Mouse (Mus musculus) adrenal gland (tissue): ENCODE results near the gene Rpl24.

Experiments
- intact Hi-C: fragments of 180-260 bp; cut with DNase I; formaldehyde crosslinking; loops from one replicate; pipeline ENCODE4 v1.15.1; 2025

Gene Rpl24

DNA sequence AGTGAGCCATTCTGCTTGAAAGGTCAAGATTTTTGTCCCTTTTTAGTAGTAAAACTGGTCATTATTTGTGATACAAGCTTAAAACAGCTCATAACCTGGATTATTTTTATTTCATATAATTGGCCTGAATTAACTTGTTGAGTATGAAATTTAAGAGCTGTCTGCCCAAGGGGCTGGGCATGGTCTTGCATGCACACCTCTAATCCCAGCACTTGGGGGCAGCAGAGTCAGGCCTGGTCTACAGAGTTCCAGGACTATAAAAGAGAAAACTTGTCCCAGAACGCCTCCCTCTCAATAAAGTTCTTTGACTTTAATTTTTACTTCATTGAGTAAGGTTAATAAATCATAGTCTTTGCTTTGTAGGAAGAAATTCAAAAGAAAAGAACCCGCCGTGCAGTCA, 3.1 kb downstream of the Rpl24 start:
- intact Hi-C loops, result no loop called here

DNA sequence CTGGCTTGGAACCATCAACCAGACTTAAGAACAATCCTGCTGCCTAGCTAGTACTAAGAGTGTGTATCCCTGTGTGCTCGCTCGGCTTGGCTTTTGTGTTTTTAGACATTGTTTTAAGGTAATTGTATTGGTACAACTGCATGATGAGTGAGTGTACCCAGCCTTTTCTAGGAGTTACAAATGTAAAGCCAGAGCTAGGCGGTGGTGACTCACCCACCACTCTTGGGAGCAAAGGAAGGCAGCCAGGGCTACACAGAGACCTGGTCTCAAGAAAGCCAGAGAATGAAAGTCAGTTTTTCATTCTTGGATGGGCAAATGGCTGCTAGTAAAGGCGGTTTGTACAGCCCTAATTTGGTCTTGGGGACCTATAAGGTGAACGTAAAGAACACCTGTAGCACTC, 4.3 kb downstream of the Rpl24 start:
- intact Hi-C loops, result loop anchor here (5.0 kb wide), 1 partner anchor 57 kb away; the partner anchor contains the start of gene Pcnp

DNA sequence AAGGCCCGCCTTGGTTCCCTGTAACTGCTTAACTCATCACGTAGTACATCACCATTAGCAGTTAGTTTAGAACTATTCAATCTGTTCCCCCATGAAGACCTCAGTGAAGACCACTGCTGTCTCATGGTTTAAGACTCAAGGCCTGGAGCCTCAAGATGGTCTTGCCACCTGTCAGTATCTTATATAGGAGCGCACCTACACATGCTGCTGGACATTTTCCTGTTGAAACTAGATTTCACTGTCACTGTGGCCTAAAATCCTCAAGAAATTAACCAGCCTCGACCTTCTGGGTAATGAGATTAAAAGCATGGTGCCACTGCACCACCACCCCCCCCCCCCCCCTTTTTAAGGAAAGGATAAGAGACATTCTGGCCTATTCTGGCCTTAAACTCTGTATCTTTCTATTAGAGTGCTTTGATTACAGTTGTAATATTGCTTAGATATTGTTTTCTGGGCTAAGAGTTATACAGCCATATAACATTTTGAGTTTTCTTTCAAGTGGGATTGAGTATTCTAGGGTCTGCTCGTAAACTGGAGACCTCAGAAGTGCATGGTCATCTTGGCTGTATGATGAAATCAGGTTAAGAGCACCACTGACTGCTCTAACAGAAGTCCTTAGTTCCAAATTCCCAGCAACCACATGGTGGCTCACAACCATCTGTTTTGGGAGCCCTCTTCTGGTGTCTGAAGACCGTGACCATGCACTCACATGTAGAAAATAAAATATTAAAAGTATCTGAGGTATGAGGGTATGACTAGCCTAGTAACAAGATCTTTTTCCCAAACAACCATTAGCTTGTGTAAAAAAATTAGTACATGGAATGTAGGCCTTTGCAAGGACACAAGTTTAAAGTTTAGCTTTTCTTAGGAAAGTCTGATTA, 5.9 kb downstream of the Rpl24 start:
- intact Hi-C loops, result loop anchor here (5.0 kb wide), 1 partner anchor 55 kb away; the partner anchor contains the start of gene Pcnp

DNA sequence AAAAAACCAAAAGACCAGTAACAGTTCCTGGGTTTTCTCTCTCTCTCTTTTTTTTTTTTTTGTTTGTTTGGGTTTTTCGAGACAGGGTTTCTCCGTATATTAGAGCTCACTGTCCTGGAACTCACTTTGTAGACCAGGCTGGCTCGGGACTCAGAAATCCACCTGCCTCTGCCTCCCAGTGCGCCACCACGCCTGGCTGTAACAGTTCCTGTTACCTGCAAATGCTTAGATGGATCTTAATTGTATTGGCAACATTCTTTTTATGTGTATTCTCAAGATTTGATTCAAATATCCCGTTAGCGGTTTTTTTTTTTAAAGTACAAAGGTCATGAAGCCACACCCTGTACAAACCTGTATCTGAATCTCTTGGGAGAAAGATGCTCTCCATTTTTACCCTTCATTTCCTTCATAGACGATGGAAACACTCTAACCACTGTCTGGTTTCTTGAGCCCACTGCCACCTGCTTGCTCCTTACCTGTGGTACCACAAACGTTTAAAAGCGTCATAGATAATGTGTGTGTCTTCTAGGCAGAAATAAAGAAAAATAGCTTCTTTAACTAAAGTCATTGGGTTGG, 6.6 kb downstream of the Rpl24 start:
- intact Hi-C loops, result loop anchor here (5.0 kb wide), 1 partner anchor 55 kb away; the partner anchor contains the start of gene Pcnp

DNA sequence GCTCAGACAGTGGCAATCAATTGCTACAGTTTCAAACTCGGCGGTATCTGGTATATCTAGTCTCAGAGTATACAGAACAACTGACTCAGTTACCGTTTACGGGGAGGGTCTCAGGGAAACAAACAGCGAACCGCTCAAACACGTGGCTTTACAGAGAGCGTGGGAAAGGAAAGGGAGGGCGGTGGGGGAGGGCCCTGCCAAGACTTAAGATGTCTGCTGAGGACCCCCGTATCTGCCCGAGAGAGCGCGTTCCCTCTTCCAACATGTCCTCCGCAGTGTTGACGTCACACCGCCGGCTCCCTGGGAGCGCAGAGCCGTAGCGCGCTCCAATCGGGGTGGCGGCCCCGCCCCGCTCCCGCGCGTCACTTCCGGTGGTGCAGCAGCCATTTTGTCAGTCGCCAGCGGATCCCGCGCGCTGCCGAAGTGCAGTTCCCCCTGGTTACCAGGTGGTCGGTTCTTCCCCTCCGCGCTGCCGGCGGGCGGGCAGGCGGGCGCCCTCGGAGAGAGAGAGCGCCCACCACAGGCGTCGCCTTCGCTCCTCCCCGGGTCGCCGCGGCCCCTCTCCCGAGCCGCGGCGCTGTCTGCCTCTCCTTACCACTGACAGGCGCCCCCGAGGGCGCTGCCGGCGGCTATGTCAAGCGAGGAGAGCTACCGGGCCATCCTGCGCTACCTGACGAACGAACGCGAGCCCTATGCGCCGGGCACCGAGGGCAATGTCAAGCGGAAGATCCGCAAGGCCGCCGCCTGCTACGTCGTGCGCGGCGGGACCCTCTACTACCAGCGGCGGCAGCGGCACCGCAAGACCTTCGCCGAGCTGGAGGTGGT, 7.6 kb downstream of the Rpl24 start, which contains the start of gene Zbtb11:
TSS of gene Zbtb11 (plus strand) at position 453 of the 825 bp plus-strand sequence.
- intact Hi-C loops, result loop anchor here (5.0 kb wide), 1 partner anchor 54 kb away; the partner anchor contains the start of gene Pcnp

DNA sequence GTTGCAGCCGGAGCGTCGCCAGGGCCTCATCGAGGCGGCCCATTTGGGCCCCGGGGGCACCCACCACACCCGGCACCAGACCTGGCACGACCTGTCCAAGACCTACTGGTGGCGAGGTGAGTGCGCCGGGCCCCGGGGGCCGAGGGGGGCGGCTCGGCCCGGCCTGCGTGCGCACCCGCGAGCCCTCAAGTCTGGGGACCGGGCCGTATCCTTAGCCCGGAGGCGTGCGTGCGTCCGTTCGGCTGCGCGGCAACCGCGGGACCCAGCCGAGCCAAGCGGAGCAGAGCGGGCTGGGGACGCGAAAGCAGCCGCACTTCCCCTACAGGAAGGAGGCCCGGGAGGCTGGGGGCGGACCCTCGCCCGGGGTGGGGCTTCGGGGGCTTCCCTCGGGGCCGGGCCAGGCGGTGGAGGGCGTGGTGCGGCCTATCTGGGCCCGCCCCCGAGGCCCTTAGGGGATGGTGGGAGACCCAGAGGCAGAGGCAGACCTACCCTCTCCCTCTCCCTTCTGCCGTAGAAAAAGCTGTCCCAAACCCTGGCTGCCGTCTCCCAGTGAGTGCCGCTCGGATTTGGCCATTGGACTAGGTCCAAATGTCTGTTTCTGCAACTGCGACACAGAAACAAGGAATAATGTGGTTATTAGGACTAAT, 8.3 kb downstream of the Rpl24 start:
- intact Hi-C loops, result loop anchor here (5.0 kb wide), 1 partner anchor 53 kb away; the partner anchor contains the start of gene Pcnp

DNA sequence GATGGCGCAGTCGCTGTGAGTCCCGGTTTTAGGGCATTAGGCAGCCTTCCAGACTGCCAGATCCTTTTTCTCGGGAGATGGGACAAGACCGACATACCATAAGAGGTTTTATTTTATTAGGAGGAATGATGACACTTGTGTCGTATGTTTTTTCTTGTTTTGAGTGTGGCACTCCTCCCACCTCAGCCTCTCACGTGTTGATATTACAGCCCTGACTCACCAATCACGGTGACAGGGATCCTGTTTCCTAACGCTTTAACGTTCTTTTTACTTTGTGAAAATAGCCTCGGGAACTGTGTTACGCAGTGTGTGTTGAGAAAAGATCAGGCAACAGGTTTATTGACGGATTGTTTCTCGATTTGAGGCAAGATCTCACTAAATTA, 8.8 kb downstream of the Rpl24 start:
- intact Hi-C loops, result loop anchor here (5.0 kb wide), 1 partner anchor 52 kb away; the partner anchor contains the start of gene Pcnp

DNA sequence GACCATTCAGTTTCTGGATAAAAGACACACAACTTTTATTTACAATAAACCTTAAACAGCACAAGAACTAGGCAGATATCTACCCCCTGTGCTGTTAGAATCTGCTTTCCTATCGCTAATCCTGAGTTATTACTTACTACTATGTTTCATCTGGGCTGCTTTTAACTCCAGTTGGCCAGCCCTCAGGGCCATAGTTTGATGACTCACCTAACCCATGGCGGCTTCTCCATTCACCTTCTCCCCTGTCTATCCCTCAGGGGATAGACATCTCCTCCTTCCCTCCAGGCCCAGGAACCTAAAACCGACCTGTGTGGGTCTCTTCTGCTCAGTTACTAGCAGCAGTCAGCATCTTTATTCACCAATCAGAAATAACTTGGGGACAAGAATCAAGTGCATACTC, 19.9 kb downstream of the Rpl24 start:
- intact Hi-C loops, result no loop called here

DNA sequence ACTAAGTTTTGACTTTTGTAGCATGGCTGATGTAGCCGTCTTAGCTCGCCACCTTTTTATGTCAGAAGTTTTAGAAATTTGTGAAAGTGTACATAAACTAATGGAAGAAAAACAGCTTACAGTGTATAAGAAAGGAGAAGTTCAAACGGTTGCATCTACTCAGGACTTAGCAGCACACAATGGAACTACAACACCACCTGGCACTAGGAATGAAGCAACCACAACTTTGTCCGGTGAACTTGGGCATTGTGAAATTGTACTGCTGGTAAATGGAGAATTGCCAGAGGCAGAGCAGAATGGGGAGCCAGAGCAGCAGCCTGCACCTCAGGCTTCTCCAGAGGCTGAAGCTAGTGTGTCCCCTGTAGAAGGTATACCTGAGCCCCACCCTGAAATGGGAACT, 24.2 kb downstream of the Rpl24 start:
- intact Hi-C loops, result no loop called here

DNA sequence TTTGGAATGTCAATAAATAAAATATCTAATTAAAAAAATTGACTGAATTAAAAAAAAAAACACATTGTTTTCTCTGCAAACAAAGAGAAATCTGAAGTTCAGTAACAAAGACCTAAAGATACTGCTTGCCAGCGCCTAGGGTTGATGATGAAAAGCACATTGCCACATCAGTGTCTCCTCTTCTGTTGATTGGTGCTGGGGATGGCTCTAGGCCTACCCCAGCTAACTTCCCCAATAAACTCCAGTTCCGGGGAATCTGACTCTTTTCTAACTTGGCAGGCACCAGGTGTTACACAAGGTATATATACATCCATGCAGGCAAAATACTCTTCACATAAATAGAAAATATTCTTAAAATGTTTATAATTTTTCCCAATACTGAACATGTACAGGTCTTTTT, 28.2 kb downstream of the Rpl24 start:
- intact Hi-C loops, result no loop called here

DNA sequence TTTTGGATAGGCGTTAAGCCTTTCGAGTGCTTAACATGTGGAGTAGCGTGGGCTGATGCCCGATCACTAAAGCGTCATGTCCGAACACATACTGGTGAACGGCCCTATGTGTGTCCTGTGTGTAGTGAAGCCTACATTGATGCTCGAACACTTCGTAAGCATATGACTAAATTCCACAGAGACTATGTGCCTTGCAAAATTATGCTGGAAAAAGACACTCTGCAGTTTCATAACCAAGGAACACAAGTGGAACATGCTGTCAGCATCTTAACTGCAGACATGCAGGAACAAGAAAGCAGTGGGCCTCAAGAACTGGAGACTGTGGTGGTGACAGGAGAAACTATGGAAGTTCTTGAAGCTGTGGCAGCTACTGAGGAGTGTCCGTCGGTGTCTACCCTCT, 40.7 kb downstream of the Rpl24 start:
- intact Hi-C loops, result no loop called here

DNA sequence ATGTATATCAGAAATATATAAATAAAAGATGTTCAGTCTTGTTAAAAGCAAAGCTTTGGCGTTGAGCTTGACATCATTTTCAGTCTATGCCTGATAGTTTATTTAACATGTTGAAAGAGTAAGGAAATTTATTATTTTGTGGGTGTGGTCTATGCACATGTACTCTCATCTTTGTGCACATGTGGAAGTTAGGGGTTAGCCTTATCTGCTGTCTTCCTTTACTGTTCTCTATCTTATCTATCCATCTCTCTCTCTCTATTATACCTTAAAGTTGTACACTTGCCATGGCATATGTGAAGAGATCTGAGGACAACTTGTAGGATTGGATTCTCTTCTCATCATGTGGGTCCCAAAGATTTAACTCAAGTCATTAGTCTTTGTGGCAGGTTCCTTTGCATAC, 42.8 kb downstream of the Rpl24 start:
- intact Hi-C loops, result no loop called here

DNA sequence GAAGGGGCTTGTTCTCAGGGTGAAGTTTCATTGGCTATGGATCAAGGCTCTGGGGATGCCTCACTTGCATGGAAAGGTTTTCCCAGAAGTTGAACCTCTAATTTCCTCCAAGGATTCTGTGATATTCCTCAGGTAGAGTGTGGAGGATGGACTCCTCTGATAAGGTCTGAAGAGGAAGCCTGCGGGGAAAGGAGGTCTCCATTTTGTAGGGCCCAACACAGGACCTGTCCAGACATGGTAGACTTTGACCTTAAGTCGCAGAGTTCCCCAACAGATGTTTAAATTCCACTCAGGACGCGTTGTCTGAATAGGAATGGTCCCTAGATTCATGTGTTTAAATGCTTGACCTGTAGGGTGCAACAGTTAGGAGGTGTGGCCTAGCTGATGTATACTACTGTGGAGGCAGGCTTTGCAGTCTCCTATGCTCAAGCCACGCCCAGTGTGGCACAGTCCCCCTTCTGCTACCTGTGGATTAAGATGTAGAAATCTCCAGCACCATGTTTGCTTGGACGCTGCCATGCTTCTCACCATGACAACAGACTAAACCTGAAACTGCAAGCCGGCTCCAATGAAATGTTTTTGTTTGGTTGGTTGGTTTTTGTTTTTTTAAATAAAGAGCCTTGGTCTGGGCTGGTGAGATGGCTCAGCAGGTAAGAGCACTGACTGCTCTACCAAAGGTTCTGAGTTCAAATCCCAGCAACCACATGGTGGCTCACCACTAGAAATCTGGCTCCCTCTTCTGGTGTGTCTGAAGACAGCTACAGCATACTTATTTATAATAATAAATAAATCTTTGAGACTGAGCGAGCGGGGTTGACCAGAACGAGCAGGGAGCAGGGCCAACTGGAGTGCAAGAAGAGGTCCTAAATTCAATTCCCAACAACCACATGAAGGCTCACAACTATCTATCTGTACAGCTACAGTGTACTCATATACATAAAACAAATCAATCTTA, 47.0 kb downstream of the Rpl24 start:
- intact Hi-C loops, result no loop called here

DNA sequence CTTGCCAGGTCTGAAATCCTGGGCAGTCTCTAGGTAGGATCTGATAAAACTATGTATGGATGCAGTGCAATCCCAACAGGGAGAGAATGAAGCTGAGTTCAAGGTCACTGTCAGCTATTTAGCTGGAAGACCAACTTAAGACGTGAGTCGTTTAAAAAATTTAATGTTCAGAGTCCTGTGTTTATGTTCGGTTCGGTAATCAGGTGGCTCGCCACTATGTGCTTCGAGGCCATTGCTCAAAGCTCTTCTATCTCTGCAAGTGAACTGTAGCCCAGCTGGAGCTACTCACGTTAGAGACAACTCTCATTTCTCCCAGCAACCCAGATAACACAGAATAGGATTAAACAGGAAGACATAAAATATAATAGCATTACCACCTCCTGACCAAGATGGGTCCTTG, 48.0 kb downstream of the Rpl24 start:
- intact Hi-C loops, result no loop called here

DNA sequence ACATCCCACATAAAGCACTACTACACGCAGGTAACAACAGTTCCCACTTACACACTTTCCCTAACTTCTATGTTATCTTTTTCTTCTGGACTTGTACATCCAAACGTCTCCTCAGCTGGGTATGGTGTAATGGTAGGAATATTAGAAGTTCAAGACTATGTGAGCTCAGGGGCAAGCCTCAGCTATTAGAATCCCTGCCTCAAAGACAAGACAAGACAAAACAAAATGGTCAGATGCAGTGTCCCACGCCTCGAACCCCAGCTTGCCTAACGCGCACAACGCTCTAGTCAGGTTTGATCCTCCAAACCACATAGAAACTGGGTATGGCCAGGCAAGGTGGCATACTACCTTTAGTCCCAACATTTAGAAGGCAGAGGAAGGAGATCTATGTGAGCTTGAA, 53.6 kb downstream of the Rpl24 start:
- intact Hi-C loops, result no loop called here
